Mouse (Mus musculus) heart, embryonic 13.5 days (tissue): ENCODE results near the gene Pakap. TPM values are rescaled to one million over a fixed set of nuclear protein-coding genes. Genes with fewer than 3 reads are reported as not detected.

Source experiments
- ATAC-seq: fragments of 200-750 bp; cut with Nextera tagmentation; 2 replicates; pipeline ENCODE4 v1.8.0; 2017; ENCODE audit warnings: moderate TSS enrichment; ENCODE audit not compliant: insufficient number of reproducible peaks, low FRiP score, low TSS enrichment; ENCODE audit errors: extremely low read depth
- H3K27ac ChIP-seq: fragments of 300-500 bp; sonication (generic); replicated peaks from 2 replicates; pipeline ENCODE4 v1.5.1; 2015; ENCODE audit warnings: moderate library complexity, mild to moderate bottlenecking, inconsistent platforms
- H3K27me3 ChIP-seq: fragments of 300-500 bp; sonication (generic); replicated peaks from 2 replicates; pipeline ENCODE4 v1.6.1; 2015; ENCODE audit warnings: mild to moderate bottlenecking, inconsistent platforms
- H3K36me3 ChIP-seq: fragments of 300-500 bp; sonication (generic); 2 replicates; pipeline ENCODE4 v1.6.1; 2015; ENCODE audit warnings: mild to moderate bottlenecking, inconsistent platforms
- H3K4me1 ChIP-seq: fragments of 300-500 bp; sonication (generic); 2 replicates; pipeline ENCODE4 v1.6.1; 2015; ENCODE audit warnings: inconsistent platforms
- H3K4me2 ChIP-seq: fragments of 300-500 bp; sonication (generic); 2 replicates; pipeline ENCODE4 v1.6.1; 2015; ENCODE audit warnings: inconsistent platforms, mild to moderate bottlenecking, moderate library complexity
- H3K4me3 ChIP-seq: fragments of 300-500 bp; sonication (generic); 2 replicates; pipeline ENCODE4 v1.5.1; 2015; ENCODE audit warnings: moderate library complexity, mild to moderate bottlenecking, inconsistent platforms
- H3K9ac ChIP-seq: fragments of 300-500 bp; sonication (generic); 2 replicates; pipeline ENCODE4 v1.6.1; 2015; ENCODE audit warnings: inconsistent platforms, mild to moderate bottlenecking, moderate library complexity
- H3K9me3 ChIP-seq: fragments of 300-500 bp; sonication (generic); 2 replicates; pipeline ENCODE4 v1.6.1; 2016; ENCODE audit warnings: inconsistent platforms
- WGBS: fragments of 180-500 bp; shearing (Covaris S2); methylation state at CpG from one replicate; pipeline ENCODE4 v1.1.7; 2015; ENCODE audit warnings: mixed read lengths; 5-methylcytosine and 5-hydroxymethylcytosine counted together
- polyA plus RNA-seq: library from polyadenylated mRNA; unstranded; fragments of >200 nt; fragmentation: Nextera tagmentation; extraction: Ambion mirVana; gene quantifications from 2 replicates; pipeline ENCODE4 v1.2.1, GENCODE M21; 2015

The Pakap gene
- polyA plus RNA-seq, 1 experiment from 2014 or later = 49.3 TPM

DNA sequence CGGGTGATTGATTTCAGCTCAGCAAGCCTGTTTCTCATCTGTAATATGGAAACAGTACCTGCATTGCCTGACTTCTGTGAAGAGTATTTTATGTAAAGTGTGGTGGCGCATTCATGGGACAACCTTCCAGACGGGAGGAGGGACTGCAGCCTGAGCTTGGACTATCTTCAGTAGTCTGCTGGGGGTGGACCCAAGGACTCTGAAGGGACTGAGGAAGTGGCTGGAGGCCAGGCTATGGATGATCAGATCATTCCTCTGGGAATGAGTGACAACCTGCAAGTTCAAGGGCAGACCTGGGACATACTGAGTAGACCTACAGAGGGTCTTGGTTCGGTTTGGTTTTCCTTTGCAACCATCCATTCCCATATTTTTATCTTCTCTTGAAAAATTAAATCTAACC is 154.3 kb downstream of the Pakap start:
- ATAC-seq = no peak
- H3K9me3 ChIP-seq = no peaks in the 10 kb centered on the region
- peaks cover 8% of the 10 kb centered on the region for H3K4me1 ChIP-seq
- no peak overlapping the region for H3K9ac ChIP-seq
- no peak overlapping the region for H3K4me2 ChIP-seq
- H3K4me3 ChIP-seq = no peak overlapping the region
- no peak overlapping the region for H3K27ac ChIP-seq
- H3K27me3 ChIP-seq = no peaks in the 10 kb centered on the region
- peaks cover 23% of the 10 kb centered on the region for H3K36me3 ChIP-seq
- WGBS = 72% methylated on average over 4 of the region's 4 CpGs

- H3K4me2 ChIP-seq = no peak overlapping the region
- H3K27me3 ChIP-seq = no peaks in the 10 kb centered on the region
- no peak for ATAC-seq
- WGBS = 57% methylated on average over 2 of the region's 2 CpGs
- peaks cover 12% of the 10 kb centered on the region for H3K4me1 ChIP-seq
- no peak overlapping the region for H3K4me3 ChIP-seq
- no peak overlapping the region for H3K27ac ChIP-seq
- no peak overlapping the region for H3K9ac ChIP-seq
- H3K36me3 ChIP-seq = peaks cover 26% of the 10 kb centered on the region
- no peaks in the 10 kb centered on the region for H3K9me3 ChIP-seq
Observed at GRCm38 (mm10) chr4:57723659-57724058, 155.7 kb downstream of the Pakap start.

- H3K9ac ChIP-seq = no peak overlapping the region
- WGBS = 75% methylated on average over 1 of the region's 1 CpGs
- H3K4me1 ChIP-seq = peaks cover 29% of the 10 kb centered on the region
- H3K27me3 ChIP-seq = no peaks in the 10 kb centered on the region
- no peak overlapping the region for H3K4me3 ChIP-seq
- H3K27ac ChIP-seq = no peak overlapping the region
- H3K36me3 ChIP-seq = peaks cover 20% of the 10 kb centered on the region
- H3K9me3 ChIP-seq = no peaks in the 10 kb centered on the region
- no peak for ATAC-seq
- no peak overlapping the region for H3K4me2 ChIP-seq
Observed at GRCm38 (mm10) chr4:57725569-57725968, 157.6 kb downstream of the Pakap start.

- Histone ChIP-seq H3K4me2 (no peak overlapping the region), H3K9ac (no peak overlapping the region), H3K27me3 (no peaks in the 10 kb centered on the region), H3K4me3 (no peak overlapping the region), H3K4me1 (peaks cover 36% of the 10 kb centered on the region), H3K27ac (no peak overlapping the region), H3K36me3 (peaks cover 31% of the 10 kb centered on the region), H3K9me3 (peaks cover 7% of the 10 kb centered on the region)
- no peak for ATAC-seq
- WGBS = 74% methylated on average over 4 of the region's 4 CpGs
Observed at GRCm38 (mm10) chr4:57728611-57729183, 160.7 kb downstream of the Pakap start.

GRCm38 (mm10) chr4:57730047-57730446 is 162.1 kb downstream of the Pakap start:
- Histone ChIP-seq H3K9me3 (peaks cover 7% of the 10 kb centered on the region), H3K4me2 (no peak overlapping the region), H3K4me3 (no peak overlapping the region), H3K27me3 (no peaks in the 10 kb centered on the region), H3K27ac (no peak overlapping the region), H3K9ac (no peak overlapping the region), H3K4me1 (peaks cover 43% of the 10 kb centered on the region), H3K36me3 (peaks cover 31% of the 10 kb centered on the region)
- WGBS = 85% methylated on average over 6 of the region's 6 CpGs
- no peak for ATAC-seq

DNA sequence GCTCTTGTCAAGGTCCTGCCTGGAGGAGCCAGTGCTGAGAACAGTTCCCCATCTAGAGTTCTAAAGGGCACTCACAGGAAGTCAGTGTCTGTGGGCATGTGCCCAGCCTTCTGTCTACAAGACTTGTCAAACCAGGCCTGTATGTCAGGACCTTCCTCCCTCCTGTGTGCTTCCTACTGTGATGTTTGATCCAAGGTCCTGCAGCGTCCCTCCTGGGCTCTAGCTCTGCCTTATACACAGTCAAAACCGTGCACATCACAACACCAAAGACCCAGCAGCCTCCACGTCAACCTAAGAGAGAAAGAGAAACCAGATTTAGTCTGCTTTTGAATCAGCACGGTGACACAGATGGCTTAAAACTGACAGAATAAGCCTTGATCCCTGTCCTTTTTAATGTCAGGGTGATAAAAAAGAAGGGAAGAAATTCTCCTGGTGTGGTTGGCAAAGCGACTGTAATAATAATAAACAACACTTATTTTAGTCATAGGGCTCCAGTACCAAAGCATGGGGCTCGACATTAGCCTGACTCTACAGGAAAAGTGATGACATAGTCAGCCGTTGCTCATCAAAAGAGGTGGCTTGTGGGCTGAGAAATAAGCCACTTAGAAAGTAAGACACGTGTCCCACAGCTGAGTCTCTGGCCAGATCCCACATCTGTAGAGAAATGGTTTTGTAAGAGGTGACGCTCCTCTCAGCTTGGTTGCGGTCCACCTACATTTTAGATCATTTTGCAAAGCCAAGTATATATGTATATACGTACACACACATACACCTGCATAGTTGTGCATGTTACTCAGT is 163.0 kb downstream of the Pakap start:
- WGBS = 66% methylated on average over 11 of the region's 11 CpGs
- peaks cover 7% of the 10 kb centered on the region for H3K9me3 ChIP-seq
- no peak for ATAC-seq
- peaks cover 40% of the 10 kb centered on the region for H3K4me1 ChIP-seq
- no peak overlapping the region for H3K4me2 ChIP-seq
- H3K27me3 ChIP-seq = no peaks in the 10 kb centered on the region
- no peak overlapping the region for H3K27ac ChIP-seq
- peaks cover 37% of the 10 kb centered on the region for H3K36me3 ChIP-seq
- H3K9ac ChIP-seq = no peak overlapping the region
- H3K4me3 ChIP-seq = no peak overlapping the region

GRCm38 (mm10) chr4:57732351-57732750 is 164.4 kb downstream of the Pakap start:
- no peak for ATAC-seq
- H3K9me3 ChIP-seq = peaks cover 7% of the 10 kb centered on the region
- no peak overlapping the region for H3K9ac ChIP-seq
- peaks cover 40% of the 10 kb centered on the region for H3K4me1 ChIP-seq
- 77% methylated on average over 5 of the region's 5 CpGs for WGBS
- H3K36me3 ChIP-seq = peaks cover 41% of the 10 kb centered on the region
- no peak overlapping the region for H3K27ac ChIP-seq
- no peaks in the 10 kb centered on the region for H3K27me3 ChIP-seq
- H3K4me3 ChIP-seq = no peak overlapping the region
- H3K4me2 ChIP-seq = no peak overlapping the region

DNA sequence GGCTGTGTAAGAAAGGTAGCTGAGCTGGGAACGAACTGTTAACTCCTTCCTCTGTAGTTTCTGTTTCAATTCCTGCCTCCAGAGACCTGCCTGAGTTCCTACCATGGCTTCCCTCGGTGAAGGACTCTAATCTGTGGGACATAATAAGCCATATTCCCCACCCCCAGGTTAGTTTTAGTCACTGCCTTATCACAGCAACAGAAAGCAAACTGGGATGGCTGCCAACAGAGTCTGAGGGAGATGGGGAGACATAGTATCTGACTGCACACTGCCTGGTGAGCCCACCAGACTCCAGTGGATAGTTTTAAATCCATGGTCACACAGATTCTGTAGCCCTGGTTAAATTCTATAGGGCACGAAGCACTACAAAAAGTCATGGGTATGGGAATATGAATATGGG is 165.5 kb downstream of the Pakap start:
- H3K4me3 ChIP-seq = no peak overlapping the region
- no peak overlapping the region for H3K9ac ChIP-seq
- H3K9me3 ChIP-seq = peaks cover 7% of the 10 kb centered on the region
- H3K27me3 ChIP-seq = no peaks in the 10 kb centered on the region
- H3K4me2 ChIP-seq = no peak overlapping the region
- H3K4me1 ChIP-seq = peaks cover 44% of the 10 kb centered on the region
- H3K27ac ChIP-seq = peak overlapping the region; percentile 48
- ATAC-seq = no peak
- 51% methylated on average over 3 of the region's 3 CpGs for WGBS
- peaks cover 42% of the 10 kb centered on the region for H3K36me3 ChIP-seq

GRCm38 (mm10) chr4:57735426-57735825 is 167.4 kb downstream of the Pakap start:
- no peak for ATAC-seq
- no peak overlapping the region for H3K4me2 ChIP-seq
- 82% methylated on average over 5 of the region's 5 CpGs for WGBS
- no peak overlapping the region for H3K27ac ChIP-seq
- no peak overlapping the region for H3K4me3 ChIP-seq
- H3K9ac ChIP-seq = no peak overlapping the region
- H3K36me3 ChIP-seq = peaks cover 41% of the 10 kb centered on the region
- H3K9me3 ChIP-seq = peaks cover 7% of the 10 kb centered on the region
- peaks cover 34% of the 10 kb centered on the region for H3K4me1 ChIP-seq
- no peaks in the 10 kb centered on the region for H3K27me3 ChIP-seq

DNA sequence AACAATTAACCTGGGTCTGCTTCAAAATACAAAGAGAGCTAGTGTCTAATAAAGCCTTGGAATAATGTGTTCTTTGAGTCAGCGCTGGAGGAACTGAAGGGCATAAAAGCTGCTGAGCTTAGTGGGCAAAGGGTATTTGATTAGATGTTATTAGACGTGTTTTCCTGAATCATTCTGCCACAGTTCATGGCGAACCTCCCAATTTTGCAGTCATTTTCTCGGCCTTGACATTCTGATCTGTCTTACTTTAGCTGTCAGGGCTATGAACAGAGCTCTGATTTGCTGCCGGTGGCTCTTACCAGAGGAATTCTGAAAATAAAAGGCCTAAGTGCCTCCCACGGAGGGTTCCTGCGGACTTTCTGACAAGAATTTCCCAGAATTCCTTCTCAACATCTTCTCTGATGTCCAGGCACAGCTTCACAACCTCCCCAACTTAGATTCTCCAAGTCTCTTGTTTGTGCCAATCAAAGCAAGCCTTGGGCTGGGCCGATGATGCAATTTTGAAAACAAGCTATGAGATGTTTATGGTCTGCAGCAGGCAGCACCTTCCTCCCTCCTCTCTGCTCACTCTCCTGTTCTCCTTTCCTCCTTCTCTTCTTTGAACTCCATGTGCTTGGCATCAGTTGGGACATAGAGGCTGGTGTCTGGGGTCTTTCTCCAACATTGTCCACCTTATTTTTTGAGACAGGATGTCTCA is 171.0 kb downstream of the Pakap start:
- Histone ChIP-seq H3K4me2 (no peak overlapping the region), H3K27ac (peak overlapping the region; percentile 39; the same call in 1 of the 2 replicates), H3K9ac (no peak overlapping the region), H3K27me3 (no peaks in the 10 kb centered on the region), H3K9me3 (no peaks in the 10 kb centered on the region), H3K4me3 (no peak overlapping the region), H3K4me1 (peaks cover 45% of the 10 kb centered on the region), H3K36me3 (peaks cover 34% of the 10 kb centered on the region)
- no peak for ATAC-seq
- 52% methylated on average over 8 of the region's 8 CpGs for WGBS

DNA sequence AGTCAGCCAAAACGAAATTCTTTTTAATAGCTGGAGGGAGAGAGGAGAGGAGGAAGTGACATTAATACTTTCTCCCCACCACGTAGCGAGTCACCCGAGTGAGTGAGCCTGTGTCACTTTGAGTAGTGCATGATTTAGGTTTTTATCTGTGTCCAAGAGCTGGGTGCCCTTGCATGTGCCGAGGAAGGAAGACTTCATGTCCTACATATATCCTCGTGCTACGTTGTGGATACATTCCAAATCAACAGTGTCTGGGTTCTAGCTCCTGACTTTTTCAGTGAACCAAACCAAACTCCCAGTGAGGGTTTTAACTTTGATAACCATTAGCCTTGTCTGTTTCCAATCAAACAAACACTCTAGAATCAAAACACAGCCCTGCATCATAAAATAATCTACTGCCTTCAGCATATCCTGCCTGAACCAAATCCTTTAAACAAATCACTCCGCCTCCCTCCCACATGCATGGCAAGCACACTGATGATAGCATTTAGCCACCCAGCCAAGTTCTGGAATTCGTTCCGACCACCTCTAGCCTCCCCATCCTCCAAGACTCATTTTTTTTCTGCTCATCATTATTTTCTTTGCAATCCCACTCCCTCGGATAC is 175.4 kb downstream of the Pakap start:
- Histone ChIP-seq H3K27me3 (no peaks in the 10 kb centered on the region), H3K4me1 (peaks cover 42% of the 10 kb centered on the region), H3K36me3 (peaks cover 31% of the 10 kb centered on the region), H3K9me3 (peaks cover 5% of the 10 kb centered on the region; the same call in 1 of the 2 replicates), H3K4me3 (no peak overlapping the region), H3K9ac (no peak overlapping the region), H3K4me2 (no peak overlapping the region), H3K27ac (no peak overlapping the region)
- ATAC-seq = no peak
- WGBS = 53% methylated on average over 11 of the region's 11 CpGs
